Mouse (Mus musculus): ENCODE measurements around the gene Rab3gap2. TPM values are rescaled to one million over a fixed set of nuclear protein-coding genes. Genes with fewer than 3 reads are reported as not detected.
A peak's percentile ranks its signal among the peaks of the same experiment; 100 is the strongest.

The Rab3gap2 gene
- polyA plus RNA-seq, 1 experiment from 2014 or later: 14.1 TPM

DNA sequence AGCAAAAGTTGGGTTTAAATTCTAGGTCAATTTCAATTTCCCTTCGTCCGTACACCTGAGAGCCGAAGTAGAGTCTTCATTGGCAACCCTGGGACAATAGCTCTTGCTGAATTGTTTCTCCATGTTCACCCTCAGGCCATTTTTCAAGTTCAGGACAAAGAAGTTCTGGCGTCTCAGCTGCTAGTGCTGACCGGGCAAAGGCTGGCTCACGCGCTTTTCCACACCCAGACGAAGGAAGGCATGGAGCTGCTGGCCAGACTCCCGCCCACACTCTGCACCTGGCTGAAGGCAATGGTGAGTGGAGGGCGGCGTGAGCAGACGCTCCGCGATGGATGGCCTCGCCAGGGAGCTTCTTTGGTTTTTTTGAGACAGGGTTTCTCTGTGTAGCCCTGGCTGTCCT, 79.3 kb downstream of the Rab3gap2 start:
- Histone ChIP-seq H3K4me1 (peaks cover 31% of the 10 kb centered on the region), H3K4me2 (no peak overlapping the region), H3K27me3 (replicated peaks) (no peaks in the 10 kb centered on the region), H3K4me3 (no peak overlapping the region), H3K36me3 (peaks cover 86% of the 10 kb centered on the region), H3K9ac (no peak overlapping the region), H3K27ac (replicated peaks) (no peak overlapping the region), H3K9me3 (no peaks in the 10 kb centered on the region)
- no peak for ATAC-seq (ENCODE audit: extremely low read depth, insufficient number of reproducible peaks, low FRiP score, low TSS enrichment)
- WGBS: 91% methylated on average over 15 of the region's 15 CpGs

DNA sequence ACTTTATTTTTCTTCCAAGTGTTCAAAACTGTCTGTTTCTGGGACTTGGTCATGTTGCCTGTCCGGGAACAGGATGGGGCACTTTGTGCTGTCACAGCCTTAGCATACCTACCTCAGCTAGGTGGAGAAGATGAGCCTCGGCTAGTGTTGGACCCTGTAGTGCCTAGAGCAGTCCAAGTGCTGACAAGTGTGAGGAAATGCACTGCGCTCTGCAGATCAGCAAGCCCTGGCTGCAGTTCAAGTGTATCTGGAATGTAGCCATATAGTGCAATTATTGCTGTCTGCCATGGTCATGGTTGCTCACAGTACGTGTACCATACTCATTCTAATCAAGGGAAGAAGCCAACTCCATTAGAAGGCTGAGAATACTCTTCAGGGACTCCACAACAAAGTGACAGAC, 80.8 kb downstream of the Rab3gap2 start:
- H3K9ac ChIP-seq: no peak overlapping the region
- peak overlapping the region; percentile 30 for H3K4me2 ChIP-seq

GRCm38 (mm10) chr1:185285171-185285570, 81.3 kb downstream of the Rab3gap2 start:
- no peak for ATAC-seq (ENCODE audit: extremely low read depth, insufficient number of reproducible peaks, low FRiP score, low TSS enrichment)
- WGBS: 44% methylated on average over 4 of the region's 4 CpGs
- Histone ChIP-seq H3K4me3 (no peak overlapping the region), H3K4me1 (peaks cover 25% of the 10 kb centered on the region), H3K9me3 (no peaks in the 10 kb centered on the region), H3K36me3 (peaks cover 81% of the 10 kb centered on the region), H3K4me2 (peak overlapping the region; percentile 30), H3K9ac (no peak overlapping the region), H3K27me3 (replicated peaks) (no peaks in the 10 kb centered on the region), H3K27ac (replicated peaks) (peak overlapping the region; percentile 72)

More for the DNA sequence above, 80.8 kb downstream of the Rab3gap2 start:
- Histone ChIP-seq H3K4me1 (peaks cover 25% of the 10 kb centered on the region), H3K27ac (replicated peaks) (peak overlapping the region; percentile 72), H3K4me3 (no peak overlapping the region), H3K9me3 (no peaks in the 10 kb centered on the region), H3K36me3 (peaks cover 81% of the 10 kb centered on the region), H3K27me3 (replicated peaks) (no peaks in the 10 kb centered on the region)
- ATAC-seq (ENCODE audit: extremely low read depth, insufficient number of reproducible peaks, low FRiP score, low TSS enrichment): peak; percentile 51; the same call in 1 of the 2 replicates
- 25% methylated on average over 4 of the region's 4 CpGs for WGBS

- H3K27me3 ChIP-seq (replicated peaks): no peaks in the 10 kb centered on the region
- 83% methylated on average over 20 of the region's 20 CpGs for WGBS
- H3K27ac ChIP-seq (replicated peaks): no peak overlapping the region
- H3K4me3 ChIP-seq: no peak overlapping the region
- no peak overlapping the region for H3K9ac ChIP-seq
- peaks cover 25% of the 10 kb centered on the region for H3K4me1 ChIP-seq
- no peaks in the 10 kb centered on the region for H3K9me3 ChIP-seq
- peaks cover 83% of the 10 kb centered on the region for H3K36me3 ChIP-seq
- H3K4me2 ChIP-seq: no peak overlapping the region
- no peak for ATAC-seq (ENCODE audit: extremely low read depth, insufficient number of reproducible peaks, low FRiP score, low TSS enrichment)
Measured at GRCm38 (mm10) chr1:185287066-185287465, 83.1 kb downstream of the Rab3gap2 start.

GRCm38 (mm10) chr1:185289231-185289630, 85.3 kb downstream of the Rab3gap2 start:
- H3K9me3 ChIP-seq: no peaks in the 10 kb centered on the region
- H3K9ac ChIP-seq: no peak overlapping the region
- ATAC-seq (ENCODE audit: extremely low read depth, insufficient number of reproducible peaks, low FRiP score, low TSS enrichment): no peak
- H3K27me3 ChIP-seq (replicated peaks): no peaks in the 10 kb centered on the region
- no peak overlapping the region for H3K4me3 ChIP-seq
- H3K36me3 ChIP-seq: peaks cover 85% of the 10 kb centered on the region
- H3K4me1 ChIP-seq: peaks cover 18% of the 10 kb centered on the region
- H3K27ac ChIP-seq (replicated peaks): no peak overlapping the region
- no peak overlapping the region for H3K4me2 ChIP-seq
- 67% methylated on average over 5 of the region's 5 CpGs for WGBS

DNA sequence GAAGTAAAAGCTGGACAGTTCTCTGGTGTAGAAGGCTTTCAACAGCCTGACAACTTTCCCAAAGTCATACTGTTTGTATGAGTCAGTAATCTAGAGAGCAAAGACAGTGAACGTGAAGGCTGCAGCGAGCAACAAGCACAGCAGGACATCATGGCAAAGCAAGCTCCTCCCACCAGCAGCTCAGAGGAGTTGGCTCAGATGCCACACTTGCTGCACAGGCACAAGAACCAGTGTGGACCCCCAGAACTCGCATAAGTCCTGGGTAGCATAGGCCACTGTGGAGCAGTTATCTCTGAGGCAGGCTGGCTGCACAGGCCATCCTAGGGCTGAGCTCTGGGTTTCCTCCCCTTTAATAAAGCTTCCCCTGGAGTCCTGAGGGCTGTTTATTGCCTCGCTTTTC, 87.4 kb downstream of the Rab3gap2 start:
- no peak overlapping the region for H3K9ac ChIP-seq
- no peaks in the 10 kb centered on the region for H3K4me1 ChIP-seq
- peaks cover 92% of the 10 kb centered on the region for H3K36me3 ChIP-seq
- H3K4me2 ChIP-seq: no peak overlapping the region
- no peak overlapping the region for H3K27ac ChIP-seq (replicated peaks)
- H3K4me3 ChIP-seq: no peak overlapping the region
- WGBS: 78% methylated on average over 4 of the region's 4 CpGs
- no peak for ATAC-seq (ENCODE audit: extremely low read depth, insufficient number of reproducible peaks, low FRiP score, low TSS enrichment)
- H3K27me3 ChIP-seq (replicated peaks): no peaks in the 10 kb centered on the region
- H3K9me3 ChIP-seq: no peaks in the 10 kb centered on the region

DNA sequence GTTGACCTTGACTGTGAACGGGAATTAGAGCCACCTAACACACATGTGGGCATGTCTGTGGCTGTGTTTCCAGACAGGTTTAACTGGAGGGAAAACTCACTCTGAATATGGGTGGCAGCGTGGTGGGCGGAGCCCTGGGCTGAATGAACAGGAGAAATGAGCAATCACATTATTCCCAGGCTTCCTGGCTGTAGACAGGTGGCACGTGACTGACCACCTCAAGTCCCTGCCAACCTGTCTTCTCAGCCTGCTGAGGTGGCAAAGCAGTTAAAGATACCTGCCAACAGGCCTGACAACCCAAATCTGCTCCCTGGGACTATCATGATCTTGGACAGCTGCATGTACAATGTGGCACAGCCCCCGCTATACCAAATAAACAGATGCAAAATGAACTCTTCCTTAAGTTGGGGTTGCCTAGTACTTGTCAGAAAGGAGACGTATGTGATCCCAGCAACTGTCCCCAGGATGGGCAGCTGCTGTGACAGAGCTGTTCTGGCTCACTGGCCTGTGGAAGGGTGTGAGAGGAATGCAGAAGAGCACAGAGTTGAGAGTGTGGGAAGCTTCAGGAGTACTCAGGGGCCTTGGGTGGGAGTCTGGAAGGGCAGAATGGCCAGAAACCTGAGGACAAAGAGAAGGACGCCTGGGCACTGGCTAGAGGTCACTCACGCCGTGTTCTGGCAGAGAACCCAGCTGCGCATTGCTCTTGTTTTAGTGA, 88.9 kb downstream of the Rab3gap2 start:
- Histone ChIP-seq H3K27ac (replicated peaks) (no peak overlapping the region), H3K36me3 (peaks cover 92% of the 10 kb centered on the region), H3K4me3 (no peak overlapping the region), H3K4me1 (no peaks in the 10 kb centered on the region), H3K9ac (no peak overlapping the region), H3K27me3 (replicated peaks) (no peaks in the 10 kb centered on the region), H3K4me2 (no peak overlapping the region), H3K9me3 (no peaks in the 10 kb centered on the region)
- WGBS: 91% methylated on average over 10 of the region's 10 CpGs
- no peak for ATAC-seq (ENCODE audit: extremely low read depth, insufficient number of reproducible peaks, low FRiP score, low TSS enrichment)

GRCm38 (mm10) chr1:185296850-185297249, 92.9 kb downstream of the Rab3gap2 start:
- Histone ChIP-seq H3K4me1 (no peaks in the 10 kb centered on the region), H3K9me3 (no peaks in the 10 kb centered on the region), H3K4me3 (no peak overlapping the region), H3K9ac (no peak overlapping the region), H3K36me3 (peaks cover 86% of the 10 kb centered on the region), H3K27me3 (replicated peaks) (no peaks in the 10 kb centered on the region), H3K27ac (replicated peaks) (no peak overlapping the region), H3K4me2 (no peak overlapping the region)
- 0 out of 2 replicates have a peak, but pooled peaks have one; percentile 41 for ATAC-seq (ENCODE audit: extremely low read depth, insufficient number of reproducible peaks, low FRiP score, low TSS enrichment)
- whole genome bisulfite sequencing: 83% methylated on average over 7 of the region's 7 CpGs

DNA sequence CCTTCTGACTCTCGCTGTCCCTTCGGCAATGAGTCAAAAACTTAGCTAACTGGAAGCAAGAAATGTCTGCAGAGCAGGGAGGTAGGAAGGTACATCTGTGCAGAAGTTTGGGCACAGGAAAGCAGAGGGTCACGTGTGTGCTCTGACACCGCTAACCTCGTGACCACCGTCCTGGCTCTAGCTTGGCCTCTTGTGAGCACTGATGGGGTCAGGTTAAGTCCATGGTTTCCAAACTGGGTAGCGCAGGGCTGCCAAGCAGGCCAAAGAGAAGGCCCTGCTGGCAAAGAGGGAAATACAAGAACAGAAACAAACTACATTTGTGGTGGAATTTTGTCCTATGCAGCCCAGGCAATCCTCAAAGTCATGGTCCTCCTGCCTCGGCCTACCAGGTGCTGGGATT, 94.6 kb downstream of the Rab3gap2 start:
- Histone ChIP-seq H3K36me3 (peaks cover 85% of the 10 kb centered on the region), H3K9me3 (no peaks in the 10 kb centered on the region), H3K27me3 (replicated peaks) (no peaks in the 10 kb centered on the region), H3K4me2 (no peak overlapping the region), H3K4me1 (no peaks in the 10 kb centered on the region), H3K4me3 (no peak overlapping the region), H3K27ac (replicated peaks) (no peak overlapping the region), H3K9ac (no peak overlapping the region)
- no peak for ATAC-seq (ENCODE audit: extremely low read depth, insufficient number of reproducible peaks, low FRiP score, low TSS enrichment)
- 88% methylated on average over 8 of the region's 8 CpGs for WGBS

- Histone ChIP-seq H3K4me2 (no peak overlapping the region), H3K27me3 (replicated peaks) (no peaks in the 10 kb centered on the region), H3K9ac (no peak overlapping the region), H3K9me3 (no peaks in the 10 kb centered on the region; the same call in 1 of the 2 replicates), H3K4me1 (no peaks in the 10 kb centered on the region), H3K27ac (replicated peaks) (no peak overlapping the region), H3K36me3 (peaks cover 66% of the 10 kb centered on the region), H3K4me3 (no peak overlapping the region)
- WGBS: 88% methylated on average over 6 of the region's 6 CpGs
- ATAC-seq (ENCODE audit: extremely low read depth, insufficient number of reproducible peaks, low FRiP score, low TSS enrichment): no peak
Measured at GRCm38 (mm10) chr1:185302816-185303215, 98.9 kb downstream of the Rab3gap2 start.

DNA sequence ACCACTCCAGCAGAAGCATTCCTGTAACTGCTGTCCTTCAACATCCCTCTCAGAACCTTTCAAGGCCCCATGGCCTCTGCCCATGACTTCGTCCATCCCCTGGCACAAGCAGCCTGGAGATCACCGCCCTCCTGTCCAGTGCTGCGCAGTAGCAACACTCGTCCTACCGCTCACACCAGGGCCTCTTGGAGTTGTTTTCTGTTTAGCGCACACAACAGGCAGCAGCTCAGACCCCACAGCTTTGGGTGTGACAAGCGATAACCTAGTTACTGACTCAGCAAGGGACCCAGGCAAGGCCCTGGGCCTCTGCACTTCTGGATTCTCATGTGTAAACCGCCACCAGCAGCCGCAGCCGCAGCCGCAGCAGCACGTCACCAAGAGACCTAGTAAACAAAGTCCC, 102.9 kb downstream of the Rab3gap2 start:
- no peak overlapping the region for H3K9ac ChIP-seq
- 94% methylated on average over 12 of the region's 12 CpGs for WGBS
- H3K36me3 ChIP-seq: peaks cover 51% of the 10 kb centered on the region
- H3K4me2 ChIP-seq: no peak overlapping the region
- H3K9me3 ChIP-seq: no peaks in the 10 kb centered on the region; the same call in 1 of the 2 replicates
- H3K4me3 ChIP-seq: no peak overlapping the region
- H3K27me3 ChIP-seq (replicated peaks): no peaks in the 10 kb centered on the region
- no peak for ATAC-seq (ENCODE audit: extremely low read depth, insufficient number of reproducible peaks, low FRiP score, low TSS enrichment)
- H3K27ac ChIP-seq (replicated peaks): no peak overlapping the region
- peaks cover 14% of the 10 kb centered on the region for H3K4me1 ChIP-seq

DNA sequence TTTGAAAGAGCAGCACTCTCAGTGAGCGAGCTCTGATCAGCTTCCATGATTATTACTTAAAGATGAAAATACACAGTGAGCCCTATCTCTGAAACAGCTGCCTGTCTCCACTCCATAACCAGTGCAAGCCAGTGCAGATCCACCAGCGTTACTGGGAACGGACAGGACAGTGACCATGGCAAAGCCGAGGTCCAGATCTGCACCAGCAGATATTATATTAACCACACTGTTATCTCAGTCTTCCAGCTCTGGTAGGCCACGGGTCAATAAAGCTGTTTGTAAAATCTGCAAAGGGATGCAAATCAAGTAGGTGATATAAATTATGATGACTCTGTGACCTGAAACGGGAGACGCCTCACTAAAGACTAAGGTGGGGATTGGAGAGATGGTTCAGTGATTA, 103.7 kb downstream of the Rab3gap2 start:
- no peak overlapping the region for H3K9ac ChIP-seq
- no peaks in the 10 kb centered on the region; the same call in 1 of the 2 replicates for H3K9me3 ChIP-seq
- no peak overlapping the region for H3K4me2 ChIP-seq
- H3K4me1 ChIP-seq: peaks cover 20% of the 10 kb centered on the region
- H3K4me3 ChIP-seq: no peak overlapping the region
- WGBS: 92% methylated on average over 7 of the region's 7 CpGs
- ATAC-seq (ENCODE audit: extremely low read depth, insufficient number of reproducible peaks, low FRiP score, low TSS enrichment): no peak
- no peaks in the 10 kb centered on the region for H3K27me3 ChIP-seq (replicated peaks)
- H3K36me3 ChIP-seq: peaks cover 45% of the 10 kb centered on the region
- no peak overlapping the region for H3K27ac ChIP-seq (replicated peaks)

Data from heart, embryonic 13.5 days (tissue).